Mouse (Mus musculus) MEL (cell line): ENCODE measurements at regions not wholly inside any gene's neighbourhood (a gene's known extent, or its start where the extent isn't known, plus 50 kb on each side); places are given as distances from the start of the nearest gene placed in this dataset.

Experiments
- DNase-seq: peaks from one replicate; pipeline ENCODE4 v3.0.0; 2011; ENCODE audit warnings: low read depth, low spot score
- H3K27ac ChIP-seq: 2 replicates; pipeline ENCODE4 v1.5.1; 2012; ENCODE audit warnings: low read depth, mild to moderate bottlenecking, control low read depth, low read length, moderate library complexity; ENCODE audit not compliant: control insufficient read depth
- H3K27me3 ChIP-seq, 2 experiments: fragments of 150-350 bp in 1 of 2; sonication (generic) in 1 of 2; 2 replicates each; pipeline ENCODE4 v1.6.1; 2012; ENCODE audit warnings: low read length in 2 of 2, mild to moderate bottlenecking in 2 of 2, improper control_type of control experiment in 1 of 2, moderate library complexity in 1 of 2; ENCODE audit not compliant: insufficient read depth in 2 of 2, control insufficient read depth in 1 of 2
- H3K36me3 ChIP-seq, 2 experiments: 2 replicates each; pipeline ENCODE4 v1.6.1; 2012 to 2014; ENCODE audit warnings: low read length in 2 of 2, improper control_type of control experiment in 1 of 2, inconsistent platforms in 1 of 2, mild to moderate bottlenecking in 1 of 2; ENCODE audit not compliant: insufficient read depth in 2 of 2, control insufficient read depth in 1 of 2
- H3K4me1 ChIP-seq, 2 experiments: fragments of 150-350 bp in 1 of 2; sonication (generic) in 1 of 2; 2 replicates each; pipeline ENCODE4 v1.6.1; 2012; ENCODE audit warnings: low read length in 2 of 2, improper control_type of control experiment in 1 of 2, mild to moderate bottlenecking in 1 of 2; ENCODE audit not compliant: insufficient read depth in 2 of 2, control insufficient read depth in 1 of 2
- H3K4me3 ChIP-seq, 2 experiments: fragments of 150-350 bp in 1 of 2; sonication (generic) in 1 of 2; 2 replicates each; pipeline ENCODE4 v1.5.1; 2012; ENCODE audit warnings: low read depth in 2 of 2, low read length in 2 of 2, mild to moderate bottlenecking in 2 of 2, moderate library complexity in 2 of 2, control low read depth in 1 of 2, improper control_type of control experiment in 1 of 2; ENCODE audit not compliant: control insufficient read depth in 1 of 2, insufficient read depth in 1 of 2
- H3K79me2 ChIP-seq: 2 replicates; pipeline ENCODE4 v1.6.1; 2012; ENCODE audit warnings: mild to moderate bottlenecking, low read length, moderate library complexity; ENCODE audit not compliant: control insufficient read depth, poor library complexity, insufficient read depth
- H3K9ac ChIP-seq: 2 replicates; pipeline ENCODE4 v1.6.1; 2012; ENCODE audit warnings: low read depth, mild to moderate bottlenecking, control low read depth, low read length, moderate library complexity; ENCODE audit not compliant: control insufficient read depth, poor library complexity, severe bottlenecking
- H3K9me3 ChIP-seq: fragments of 150-350 bp; sonication (generic); replicated peaks from 2 replicates; pipeline ENCODE4 v1.6.1; 2012; ENCODE audit warnings: mild to moderate bottlenecking, low read length, improper control_type of control experiment, moderate library complexity; ENCODE audit not compliant: insufficient read depth
- BHLHE40 ChIP-seq: IDR thresholded peaks from 2 replicates; pipeline ENCODE4 v1.6.1; 2012; ENCODE audit warnings: low read depth, mild to moderate bottlenecking, inconsistent platforms, low read length, improper control_type of control experiment, borderline replicate concordance
- CHD1 ChIP-seq: IDR thresholded peaks from 2 replicates; pipeline ENCODE4 v1.6.1; 2012; ENCODE audit warnings: low read depth, mild to moderate bottlenecking, inconsistent platforms, low read length, improper control_type of control experiment
- CHD2 ChIP-seq: IDR thresholded peaks from 2 replicates; pipeline ENCODE4 v1.6.1; 2011; ENCODE audit warnings: low read length, improper control_type of control experiment
- CTCF ChIP-seq, 3 experiments: IDR thresholded peaks in 2 of 3; conservative IDR thresholded peaks in 1 of 3; 2 replicates each; pipeline ENCODE4 v1.5.1; 2011 to 2012; ENCODE audit warnings: low read length in 3 of 3, low read depth in 2 of 3, mild to moderate bottlenecking in 2 of 3, improper control_type of control experiment in 1 of 3, inconsistent platforms in 1 of 3, mixed read lengths in 1 of 3, moderate library complexity in 1 of 3; ENCODE audit not compliant: control insufficient read depth in 1 of 3, insufficient read depth in 1 of 3, poor library complexity in 1 of 3, severe bottlenecking in 1 of 3
- E2F4 ChIP-seq: IDR thresholded peaks from 2 replicates; pipeline ENCODE4 v1.6.1; 2011; ENCODE audit warnings: low read depth, low read length, improper control_type of control experiment, borderline replicate concordance
- ELF1 ChIP-seq: IDR thresholded peaks from 2 replicates; pipeline ENCODE4 v1.6.1; 2014; ENCODE audit warnings: low read depth, mild to moderate bottlenecking, inconsistent platforms, low read length, improper control_type of control experiment, moderate library complexity
- EP300 ChIP-seq, 2 experiments: IDR thresholded peaks; 2 replicates each; pipeline ENCODE4 v1.6.1; 2011; ENCODE audit warnings: improper control_type of control experiment in 2 of 2, low read length in 2 of 2, low read depth in 1 of 2, mild to moderate bottlenecking in 1 of 2
- HCFC1 ChIP-seq: IDR thresholded peaks from 2 replicates; pipeline ENCODE4 v1.6.1; 2012; ENCODE audit warnings: low read depth, mild to moderate bottlenecking, inconsistent platforms, low read length, improper control_type of control experiment, moderate library complexity
- JUND ChIP-seq: IDR thresholded peaks from 2 replicates; pipeline ENCODE4 v1.6.1; 2011; ENCODE audit warnings: low read depth, mild to moderate bottlenecking, improper control_type of control experiment, low read length
- MAX ChIP-seq: IDR thresholded peaks from 2 replicates; pipeline ENCODE4 v1.6.1; 2011; ENCODE audit warnings: low read length, improper control_type of control experiment
- MEF2A ChIP-seq: IDR thresholded peaks from 2 replicates; pipeline ENCODE4 v1.6.1; 2014; ENCODE audit warnings: low read depth, mild to moderate bottlenecking, inconsistent platforms, low read length, improper control_type of control experiment; ENCODE audit not compliant: poor library complexity, insufficient replicate concordance, severe bottlenecking; ENCODE audit errors: extremely low read depth
- MYB ChIP-seq: IDR thresholded peaks from 2 replicates; pipeline ENCODE4 v1.6.1; 2011; ENCODE audit warnings: mild to moderate bottlenecking, low read depth, low read length, improper control_type of control experiment
- NELFE ChIP-seq: IDR thresholded peaks from 2 replicates; pipeline ENCODE4 v1.6.1; 2011; ENCODE audit warnings: low read depth, low read length, improper control_type of control experiment
- NRF1 ChIP-seq: IDR thresholded peaks from 2 replicates; pipeline ENCODE4 v1.6.1; 2014; ENCODE audit warnings: low read depth, mild to moderate bottlenecking, inconsistent platforms, low read length, improper control_type of control experiment, moderate library complexity; ENCODE audit not compliant: poor library complexity, insufficient read depth, severe bottlenecking
- POLR2A ChIP-seq, 2 experiments: IDR thresholded peaks; 2 replicates each; pipeline ENCODE4 v1.6.1; 2011 to 2012; ENCODE audit warnings: low read length in 2 of 2, mild to moderate bottlenecking in 2 of 2, control low read depth in 1 of 2, improper control_type of control experiment in 1 of 2, low read depth in 1 of 2, moderate library complexity in 1 of 2; ENCODE audit not compliant: control insufficient read depth in 1 of 2, insufficient read depth in 1 of 2, poor library complexity in 1 of 2
- POLR2AphosphoS2 ChIP-seq: IDR thresholded peaks from 2 replicates; pipeline ENCODE4 v1.6.1; 2011; ENCODE audit warnings: low read length, improper control_type of control experiment
- RAD21 ChIP-seq: IDR thresholded peaks from 2 replicates; pipeline ENCODE4 v1.6.1; 2011; ENCODE audit warnings: mild to moderate bottlenecking, low read depth, low read length, improper control_type of control experiment
- RCOR1 ChIP-seq: IDR thresholded peaks from 2 replicates; pipeline ENCODE4 v1.6.1; 2012; ENCODE audit warnings: low read depth, mild to moderate bottlenecking, inconsistent platforms, low read length, improper control_type of control experiment
- TAL1 ChIP-seq: IDR thresholded peaks from 2 replicates; pipeline ENCODE4 v1.6.1; 2012; ENCODE audit warnings: mild to moderate bottlenecking, inconsistent platforms, low read length, moderate library complexity, mixed read lengths
- TCF12 ChIP-seq: IDR thresholded peaks from 2 replicates; pipeline ENCODE4 v1.6.1; 2014; ENCODE audit warnings: low read depth, mild to moderate bottlenecking, inconsistent platforms, low read length, improper control_type of control experiment, moderate library complexity
- UBTF ChIP-seq: IDR thresholded peaks from 2 replicates; pipeline ENCODE4 v1.6.1; 2012; ENCODE audit warnings: low read depth, mild to moderate bottlenecking, inconsistent platforms, low read length, improper control_type of control experiment, moderate library complexity, borderline replicate concordance; ENCODE audit not compliant: insufficient read depth
- ZC3H11A ChIP-seq: IDR thresholded peaks from 2 replicates; pipeline ENCODE4 v1.6.1; 2012; ENCODE audit warnings: low read depth, mild to moderate bottlenecking, inconsistent platforms, low read length, improper control_type of control experiment
- ZKSCAN1 ChIP-seq: IDR thresholded peaks from 2 replicates; pipeline ENCODE4 v1.6.1; 2012; ENCODE audit warnings: low read depth, mild to moderate bottlenecking, inconsistent platforms, low read length, improper control_type of control experiment, moderate library complexity
- ZMIZ1 ChIP-seq: IDR thresholded peaks from 2 replicates; pipeline ENCODE4 v1.6.1; 2012; ENCODE audit warnings: low read depth, mild to moderate bottlenecking, inconsistent platforms, low read length, improper control_type of control experiment, moderate library complexity
- ZNF384 ChIP-seq: IDR thresholded peaks from 2 replicates; pipeline ENCODE4 v1.6.1; 2012; ENCODE audit warnings: low read depth, mild to moderate bottlenecking, inconsistent platforms, low read length, improper control_type of control experiment

DNA sequence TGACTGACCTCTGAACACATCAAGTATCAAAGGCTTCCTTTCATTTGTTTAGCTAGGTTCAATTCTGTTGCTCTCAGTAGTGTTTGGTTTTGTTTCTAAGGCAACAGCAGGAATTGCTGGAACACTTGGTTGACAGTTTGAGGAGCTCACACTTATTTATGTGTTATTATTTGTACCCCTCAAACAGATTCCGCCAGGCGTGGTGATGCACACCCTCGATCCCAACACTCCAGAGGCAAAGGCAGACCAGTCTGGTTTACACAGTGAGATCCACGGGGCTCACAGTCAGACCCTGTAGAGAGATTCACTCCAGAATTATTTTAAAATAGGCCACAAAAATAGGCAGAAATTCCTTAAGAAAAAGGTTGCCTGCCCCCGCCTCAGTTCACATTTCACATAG, 186.9 kb upstream of the Mkln1 start:
- Histone ChIP-seq H3K9ac (no peak overlapping the region), H3K36me3 (no peaks in the 10 kb centered on the region; a peak in 2 of 4 replicates), H3K9me3 (no peaks in the 10 kb centered on the region), H3K4me3 (no peak overlapping the region), H3K4me1 (0 out of 4 replicates have a peak, but pooled peaks cover 0 to 2% of the 10 kb centered on the region in 2 experiments), H3K27ac (no peak overlapping the region), H3K27me3 (no peaks in the 10 kb centered on the region), H3K79me2 (peaks cover 3% of the 10 kb centered on the region)
- DNase-seq, result no peak
- TF ChIP-seq MYB (no peak), POLR2AphosphoS2 (no peak), CHD2 (no peak), MAX (no peak), EP300 (IDR thresholded peaks at IDR 0.05; ENCODE audit: low read depth in 1 of 2, low read length in 2 of 2) (no peak), NELFE (no peak)

GRCm38 (mm10) chr6:31212080-31212479, 186.5 kb upstream of the Mkln1 start:
- no peak for DNase-seq
- H3K27ac ChIP-seq, result no peak overlapping the region
- no peaks in the 10 kb centered on the region for H3K9me3 ChIP-seq
- H3K4me3 ChIP-seq, result no peak overlapping the region
- H3K4me1 ChIP-seq, result peaks cover 0 to 2% of the 10 kb centered on the region in 2 experiments; a peak in 1 of 4 replicates
- H3K9ac ChIP-seq, result no peak overlapping the region
- H3K27me3 ChIP-seq, result no peaks in the 10 kb centered on the region
- no peaks in the 10 kb centered on the region; a peak in 2 of 4 replicates for H3K36me3 ChIP-seq
- H3K79me2 ChIP-seq, result peaks cover 5% of the 10 kb centered on the region
- TF ChIP-seq ZKSCAN1 (no peak), ZC3H11A (no peak), JUND (no peak)

- Histone ChIP-seq H3K27ac (no peak overlapping the region), H3K9me3 (no peaks in the 10 kb centered on the region), H3K36me3 (no peaks in the 10 kb centered on the region; a peak in 2 of 4 replicates), H3K9ac (no peak overlapping the region), H3K79me2 (peaks cover 9% of the 10 kb centered on the region), H3K27me3 (no peaks in the 10 kb centered on the region), H3K4me3 (no peak overlapping the region), H3K4me1 (peaks cover 0 to 2% of the 10 kb centered on the region in 2 experiments; a peak in 1 of 4 replicates)
- TF ChIP-seq RAD21 (no peak), BHLHE40 (no peak), NRF1 (no peak), TAL1 (no peak), NELFE (no peak), ZC3H11A (no peak), UBTF (no peak), POLR2A (IDR thresholded peaks at IDR 0.05; ENCODE audit: control insufficient read depth in 1 of 2, insufficient read depth in 1 of 2, low read depth in 1 of 2, low read length in 2 of 2, poor library complexity in 1 of 2) (no peak), HCFC1 (no peak), RCOR1 (no peak), CHD1 (no peak), ELF1 (no peak), TCF12 (no peak), ZNF384 (no peak), CTCF (IDR thresholded peaks at IDR 0.05 in 2 of 3, conservative IDR thresholded peaks at IDR 0.05 in 1 of 3; ENCODE audit: control insufficient read depth in 1 of 3, insufficient read depth in 1 of 3, low read depth in 2 of 3, low read length in 3 of 3, poor library complexity in 1 of 3, severe bottlenecking in 1 of 3) (no peak), E2F4 (no peak), MEF2A (no peak), ZMIZ1 (no peak), CHD2 (no peak), EP300 (IDR thresholded peaks at IDR 0.05; ENCODE audit: low read depth in 1 of 2, low read length in 2 of 2) (no peak)
- DNase-seq, result no peak
Observed at GRCm38 (mm10) chr6:31212694-31213093, 185.8 kb upstream of the Mkln1 start.
